Mouse (Mus musculus) kidney, postnatal 10 days (tissue): ENCODE data around the gene Mxd4.
A peak's percentile ranks its signal among the peaks of the same experiment; 100 is the strongest.

Experiments
- DNase-seq: peaks from one replicate; pipeline ENCODE4 v3.0.0; 2021; ENCODE audit warnings: mixed read lengths

Mxd4 gene

GRCm38 (mm10) chr5:34196423-34196822 lies 8.9 kb upstream of the Mxd4 start:
- DNase-seq, result no peak

- no peak for DNase-seq
Observed at GRCm38 (mm10) chr5:34195786-34196185, 8.3 kb upstream of the Mxd4 start.

- DNase-seq, result no peak
Observed at GRCm38 (mm10) chr5:34194975-34195662, 7.6 kb upstream of the Mxd4 start.

- DNase-seq, result no peak
Observed at GRCm38 (mm10) chr5:34194426-34194825, 6.9 kb upstream of the Mxd4 start.

GRCm38 (mm10) chr5:34191843-34192242 lies 4.3 kb upstream of the Mxd4 start:
- peak; percentile 64 for DNase-seq

GRCm38 (mm10) chr5:34191021-34191420 lies 3.5 kb upstream of the Mxd4 start:
- DNase-seq, result peak; percentile 69

- no peak for DNase-seq
Observed at GRCm38 (mm10) chr5:34189521-34189920, 2.0 kb upstream of the Mxd4 start.

- DNase-seq, result no peak
Observed at GRCm38 (mm10) chr5:34188856-34189255, 1.3 kb upstream of the Mxd4 start.

- peak; percentile 82 for DNase-seq
Observed at GRCm38 (mm10) chr5:34186961-34187391, 544 bp downstream of the Mxd4 start.

- DNase-seq, result peak; percentile 18
Observed at GRCm38 (mm10) chr5:34186391-34186790, 1.1 kb downstream of the Mxd4 start.

- DNase-seq, result peak; percentile 6
Observed at GRCm38 (mm10) chr5:34185791-34186190, 1.7 kb downstream of the Mxd4 start.

GRCm38 (mm10) chr5:34185051-34185580 lies 2.4 kb downstream of the Mxd4 start:
- peak; percentile 7 for DNase-seq

- DNase-seq, result peak; percentile 3
Observed at GRCm38 (mm10) chr5:34183976-34184375, 3.5 kb downstream of the Mxd4 start.

GRCm38 (mm10) chr5:34183156-34183880 lies 4.2 kb downstream of the Mxd4 start:
- DNase-seq, result peak; percentile 66

- DNase-seq, result peak; percentile 71
Observed at GRCm38 (mm10) chr5:34182486-34182885, 5.0 kb downstream of the Mxd4 start.

GRCm38 (mm10) chr5:34177821-34178220 lies 9.7 kb downstream of the Mxd4 start:
- no peak for DNase-seq

GRCm38 (mm10) chr5:34177091-34177490 lies 10.4 kb downstream of the Mxd4 start:
- DNase-seq, result no peak

- DNase-seq, result no peak
Observed at GRCm38 (mm10) chr5:34176691-34177090, 10.8 kb downstream of the Mxd4 start.

- DNase-seq, result no peak
Observed at GRCm38 (mm10) chr5:34175403-34175694, 12.2 kb downstream of the Mxd4 start.

GRCm38 (mm10) chr5:34174550-34175402 lies 12.7 kb downstream of the Mxd4 start:
- no peak for DNase-seq

- DNase-seq, result no peak
Observed at GRCm38 (mm10) chr5:34174021-34174420, 13.5 kb downstream of the Mxd4 start.

GRCm38 (mm10) chr5:34170726-34171125 lies 16.8 kb downstream of the Mxd4 start:
- DNase-seq, result peak; percentile 53

- DNase-seq, result no peak
Observed at GRCm38 (mm10) chr5:34169954-34170353, 17.6 kb downstream of the Mxd4 start.
